Mouse (Mus musculus): Measurements from ENCODE around the gene Lce1i. TPM values are rescaled to one million over a fixed set of nuclear protein-coding genes. Genes with fewer than 3 reads are reported as not detected.

Gene Lce1i
- polyA plus RNA-seq, 1 experiment from 2014 or later: not detected

Other genes with a start within 250 kb of the Lce1i start
- not detected in 2 replicates for gene 2310046K23Rik, start 244.4 kb downstream of the Lce1i start, polyA plus RNA-seq (2015; fragmentation: Nextera tagmentation; extraction: Ambion mirVana)
- gene Ivl, start 205.2 kb downstream of the Lce1i start, polyA plus RNA-seq (2015; fragmentation: Nextera tagmentation; extraction: Ambion mirVana): not detected in 2 replicates
- not detected in 2 replicates for gene Smcp, start 189.9 kb downstream of the Lce1i start, polyA plus RNA-seq (2015; fragmentation: Nextera tagmentation; extraction: Ambion mirVana)
- not detected in 2 replicates for gene 2210017I01Rik, start 171.4 kb downstream of the Lce1i start, polyA plus RNA-seq (2015; fragmentation: Nextera tagmentation; extraction: Ambion mirVana)
- gene Lce6a, start 157.2 kb downstream of the Lce1i start, polyA plus RNA-seq (2015; fragmentation: Nextera tagmentation; extraction: Ambion mirVana): not detected in 2 replicates
- gene Lce1a1, start 130.6 kb downstream of the Lce1i start, polyA plus RNA-seq (2015; fragmentation: Nextera tagmentation; extraction: Ambion mirVana): not detected in 2 replicates
- not detected in 2 replicates for gene Lce1b, start 122.0 kb downstream of the Lce1i start, polyA plus RNA-seq (2015; fragmentation: Nextera tagmentation; extraction: Ambion mirVana)
- not detected in 2 replicates for gene Lce1a2, start 108.6 kb downstream of the Lce1i start, polyA plus RNA-seq (2015; fragmentation: Nextera tagmentation; extraction: Ambion mirVana)
- not detected in 2 replicates for gene Lce1c, start 99.7 kb downstream of the Lce1i start, polyA plus RNA-seq (2015; fragmentation: Nextera tagmentation; extraction: Ambion mirVana)
- not detected in 2 replicates for gene Lce1d, start 91.7 kb downstream of the Lce1i start, polyA plus RNA-seq (2015; fragmentation: Nextera tagmentation; extraction: Ambion mirVana)
- not detected in 2 replicates for gene Lce1e, start 69.8 kb downstream of the Lce1i start, polyA plus RNA-seq (2015; fragmentation: Nextera tagmentation; extraction: Ambion mirVana)
- gene Lce1f, start 58.5 kb downstream of the Lce1i start, polyA plus RNA-seq (2015; fragmentation: Nextera tagmentation; extraction: Ambion mirVana): not detected in 2 replicates
- not detected in 2 replicates for gene Gm38119, start 39.8 kb downstream of the Lce1i start, polyA plus RNA-seq (2015; fragmentation: Nextera tagmentation; extraction: Ambion mirVana)
- not detected in 2 replicates for gene Lce1g, start 26.6 kb downstream of the Lce1i start, polyA plus RNA-seq (2015; fragmentation: Nextera tagmentation; extraction: Ambion mirVana)
- not detected in 2 replicates for gene Lce1h, start 13.8 kb downstream of the Lce1i start, polyA plus RNA-seq (2015; fragmentation: Nextera tagmentation; extraction: Ambion mirVana)
- not detected in 2 replicates for gene Lce1j, start 11.6 kb upstream of the Lce1i start, polyA plus RNA-seq (2015; fragmentation: Nextera tagmentation; extraction: Ambion mirVana)
- gene Lce1k, start 29.0 kb upstream of the Lce1i start, polyA plus RNA-seq (2015; fragmentation: Nextera tagmentation; extraction: Ambion mirVana): not detected in 2 replicates
- not detected in 2 replicates for gene Kprp, start 48.3 kb upstream of the Lce1i start, polyA plus RNA-seq (2015; fragmentation: Nextera tagmentation; extraction: Ambion mirVana)
- gene Lce1l, start 72.4 kb upstream of the Lce1i start, polyA plus RNA-seq (2015; fragmentation: Nextera tagmentation; extraction: Ambion mirVana): not detected in 2 replicates
- 0.13 TPM in 1 of 2 replicates, not detected in the other for gene 2310050C09Rik, start 91.3 kb upstream of the Lce1i start, polyA plus RNA-seq (2015; fragmentation: Nextera tagmentation; extraction: Ambion mirVana)
- not detected in 2 replicates for gene Lce3a, start 147.3 kb upstream of the Lce1i start, polyA plus RNA-seq (2015; fragmentation: Nextera tagmentation; extraction: Ambion mirVana)
- gene Lce3b, start 154.1 kb upstream of the Lce1i start, polyA plus RNA-seq (2015; fragmentation: Nextera tagmentation; extraction: Ambion mirVana): not detected in 2 replicates
- 0.28 TPM in 1 of 2 replicates, not detected in the other for gene Lce3c, start 165.6 kb upstream of the Lce1i start, polyA plus RNA-seq (2015; fragmentation: Nextera tagmentation; extraction: Ambion mirVana)
- gene Lce3d, start 178.5 kb upstream of the Lce1i start, polyA plus RNA-seq (2015; fragmentation: Nextera tagmentation; extraction: Ambion mirVana): not detected in 2 replicates
- gene Lce3e, start 188.2 kb upstream of the Lce1i start, polyA plus RNA-seq (2015; fragmentation: Nextera tagmentation; extraction: Ambion mirVana): not detected in 2 replicates
- not detected in 2 replicates for gene Lce3f, start 213.3 kb upstream of the Lce1i start, polyA plus RNA-seq (2015; fragmentation: Nextera tagmentation; extraction: Ambion mirVana)
- gene Crct1, start 236.8 kb upstream of the Lce1i start, polyA plus RNA-seq (2015; fragmentation: Nextera tagmentation; extraction: Ambion mirVana): 0.42 and 1.0 TPM in 2 replicates
- not detected in 2 replicates for gene Lce1m, start 240.2 kb upstream of the Lce1i start, polyA plus RNA-seq (2015; fragmentation: Nextera tagmentation; extraction: Ambion mirVana)

Data from limb, embryonic 13.5 days (tissue).